Mouse (Mus musculus) embryo, embryonic 9.5 days (tissue): ENCODE measurements around the gene Mapk8ip3.

Experiments
- DNase-seq: peaks from one replicate; pipeline ENCODE4 v3.0.0-alpha.2; 2017; ENCODE audit errors: extremely low spot score

Gene Mapk8ip3

GRCm38 (mm10) chr17:24849733-24850064 is 87.1 kb downstream of the Mapk8ip3 start:
- no peak for DNase-seq

- DNase-seq, result no peak
Measured at GRCm38 (mm10) chr17:24848600-24849031, 88.2 kb downstream of the Mapk8ip3 start.

DNA sequence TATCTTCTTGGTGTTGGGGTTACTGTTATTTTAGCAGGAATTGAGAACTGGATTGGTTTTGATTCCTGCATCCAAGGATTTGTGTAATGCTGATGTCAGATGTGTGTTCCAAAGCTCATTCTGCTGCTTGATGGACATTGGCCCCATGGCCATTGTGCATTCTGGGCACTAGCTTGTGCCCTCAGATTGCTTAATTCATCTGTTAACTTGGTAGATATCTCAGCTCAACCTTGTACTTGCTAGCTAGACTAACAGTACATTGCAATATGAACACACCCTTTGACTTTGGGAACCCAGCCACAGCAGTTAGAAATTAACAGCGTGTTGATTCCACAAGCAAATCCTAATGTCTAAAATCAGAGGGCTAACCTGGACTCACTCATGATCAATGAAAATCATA is 89.4 kb downstream of the Mapk8ip3 start:
- DNase-seq, result no peak

GRCm38 (mm10) chr17:24844525-24844924 is 92.3 kb downstream of the Mapk8ip3 start:
- no peak for DNase-seq

- no peak for DNase-seq
Measured at GRCm38 (mm10) chr17:24842631-24843030, 94.1 kb downstream of the Mapk8ip3 start.
